Mouse (Mus musculus) gastrocnemius, adult 2 months (tissue): ENCODE measurements around the gene Gm38431. TPM values are rescaled to one million over a fixed set of nuclear protein-coding genes. Genes with fewer than 3 reads are reported as not detected.

ENCODE experiments used
- DNase-seq: peaks from one replicate; pipeline ENCODE4 v3.0.0; 2022
- H3K27ac ChIP-seq: fragments of 200-600 bp; 2 replicates; pipeline ENCODE4 v1.8.1; 2022; ENCODE audit warnings: mild to moderate bottlenecking
- H3K4me3 ChIP-seq: fragments of 200-600 bp; 2 replicates; pipeline ENCODE4 v1.8.1; 2022; ENCODE audit warnings: mild to moderate bottlenecking, moderate library complexity
- CTCF ChIP-seq: fragments of 200-600 bp; IDR thresholded peaks from 2 replicates; pipeline ENCODE4 v1.8.1; 2022; ENCODE audit warnings: antibody characterized with exemption, mild to moderate bottlenecking, moderate library complexity
- intact Hi-C: fragments of 180-260 bp; cut with DNase I; formaldehyde crosslinking; loops from one replicate; pipeline ENCODE4 v1.15.1; 2025
- total RNA-seq, 2 experiments: library from RNA; stranded (reverse); gene quantifications; 2 replicates each; pipeline ENCODE4 v1.2.3; 2021

Gm38431 gene
- total RNA-seq, 2 experiments from 2014 or later = 1.2 to 1.6 TPM

DNA sequence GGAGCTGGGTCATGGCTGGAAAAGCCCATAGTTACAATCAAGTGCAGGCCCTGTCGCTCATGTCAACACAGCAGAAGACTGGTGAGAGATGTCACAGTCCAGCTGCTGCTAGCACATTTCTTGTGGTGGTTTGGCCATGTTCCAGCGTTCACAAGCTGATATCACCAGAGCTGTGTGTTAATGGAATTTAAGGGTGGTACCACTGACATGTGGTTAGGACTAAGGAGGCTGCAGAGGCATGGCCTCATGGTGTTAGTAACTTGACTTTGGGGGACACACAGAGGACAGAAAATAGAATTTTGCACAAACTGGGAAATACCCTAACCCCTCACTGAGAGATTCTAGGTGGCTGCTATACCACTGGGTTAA is 34.4 kb upstream of the Gm38431 start:
- H3K4me3 ChIP-seq = no peak overlapping the region
- H3K27ac ChIP-seq = no peak overlapping the region
- intact Hi-C loops = no loop called here
- no peak for DNase-seq
- no peak for TF ChIP-seq CTCF

DNA sequence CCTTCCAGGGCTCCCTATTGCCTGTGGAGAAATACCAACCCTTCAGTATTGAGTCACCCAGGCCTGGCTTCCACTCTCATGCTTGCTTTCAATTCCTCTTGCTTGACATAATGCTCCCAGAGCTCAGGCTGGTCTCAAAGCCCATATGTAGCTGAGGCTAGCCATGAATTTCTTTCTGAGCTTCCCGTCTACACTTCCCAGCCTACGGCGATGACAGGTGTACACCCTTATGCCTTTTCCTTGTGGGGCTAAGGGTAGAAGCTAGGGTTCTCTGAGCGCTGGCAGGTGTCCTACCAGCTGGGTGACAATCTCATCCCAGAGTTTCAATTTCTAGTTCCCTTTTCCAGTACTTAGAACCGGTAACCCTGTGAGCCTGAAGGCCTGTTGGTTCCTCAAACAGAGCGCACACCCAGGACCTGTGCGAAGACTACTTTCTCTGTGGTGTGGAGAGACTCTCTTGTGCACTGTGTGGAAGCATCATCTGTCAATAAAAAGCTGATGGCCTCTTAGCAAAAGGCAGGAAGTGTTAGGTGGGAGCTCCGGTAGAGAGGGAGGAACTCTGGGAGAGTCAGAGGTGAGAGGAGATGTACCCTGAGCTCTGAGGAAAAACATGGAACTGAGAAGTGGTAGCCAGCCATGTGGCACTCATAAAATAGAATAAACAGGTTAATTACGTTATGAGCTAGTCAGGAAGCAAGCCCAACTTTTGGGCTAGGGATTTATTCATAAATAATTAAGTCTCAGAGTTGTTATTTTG is 33.9 kb upstream of the Gm38431 start:
- intact Hi-C loops = no loop called here
- DNase-seq = no peak
- TF ChIP-seq CTCF = no peak
- Histone ChIP-seq H3K4me3 (no peak overlapping the region), H3K27ac (no peak overlapping the region)

DNA sequence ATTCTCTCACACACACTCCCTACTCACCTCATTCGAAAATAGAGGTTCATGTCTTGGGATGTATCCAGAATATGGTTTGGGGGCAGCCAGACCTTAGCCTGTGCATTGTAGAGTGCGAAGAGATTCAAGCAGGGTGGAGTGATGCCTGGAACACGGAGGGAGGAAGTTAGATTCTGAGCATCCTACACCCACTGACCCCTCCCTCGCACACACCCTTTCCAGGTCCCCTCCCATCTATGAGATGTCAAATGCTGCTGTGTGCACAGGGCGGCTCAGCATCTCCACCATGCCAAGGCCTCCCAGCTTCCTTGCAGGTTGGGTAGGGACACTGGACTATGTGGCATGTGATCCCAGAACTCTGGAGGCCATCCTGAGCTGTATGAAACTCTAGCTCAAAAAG is 33.0 kb upstream of the Gm38431 start:
- Histone ChIP-seq H3K4me3 (no peak overlapping the region), H3K27ac (no peak overlapping the region)
- intact Hi-C loops = no loop called here
- no peak for TF ChIP-seq CTCF
- no peak for DNase-seq

DNA sequence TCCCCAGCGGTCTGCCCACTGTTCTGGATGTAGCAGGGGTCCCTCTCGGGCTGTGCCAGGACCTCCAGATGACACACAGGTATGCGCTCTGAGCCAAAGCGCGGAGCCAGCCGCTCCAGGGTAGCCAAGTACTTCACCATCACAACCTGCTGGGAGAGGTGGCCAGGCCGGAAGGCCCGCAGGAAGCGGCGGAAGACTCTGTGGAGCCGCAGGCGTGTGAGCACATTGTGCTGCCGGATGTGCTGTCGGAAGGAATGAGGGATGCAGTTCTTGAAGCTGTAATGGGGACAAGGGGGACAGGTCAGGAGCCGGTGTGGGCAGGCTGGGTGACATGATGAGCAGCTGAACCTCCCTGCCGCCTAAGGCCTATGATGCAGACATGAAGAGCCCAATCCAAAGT is 29.7 kb upstream of the Gm38431 start:
- no peak for DNase-seq

DNA sequence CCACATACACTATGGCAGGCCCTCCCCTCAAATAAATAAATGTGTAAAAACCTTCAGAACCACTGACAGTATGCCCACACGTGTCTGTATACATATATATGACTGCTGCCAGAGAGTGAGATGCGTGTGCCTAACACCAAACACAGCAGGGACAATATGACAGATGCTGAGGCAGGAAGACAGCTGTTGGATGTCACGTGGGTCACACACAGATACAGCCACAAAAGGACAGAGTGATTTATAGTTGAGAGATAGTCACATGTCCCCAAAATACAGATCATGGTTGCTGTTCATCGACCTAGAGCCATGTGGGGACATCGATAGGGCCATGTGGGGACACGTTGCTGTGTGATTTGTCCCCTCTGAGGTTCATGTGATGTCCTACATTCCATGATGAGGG is 25.3 kb upstream of the Gm38431 start:
- no peak for TF ChIP-seq CTCF
- intact Hi-C loops = no loop called here
- no peak overlapping the region for H3K27ac ChIP-seq
- no peak for DNase-seq
- no peak overlapping the region for H3K4me3 ChIP-seq

More for the DNA sequence above, 29.7 kb upstream of the Gm38431 start:
- intact Hi-C loops = no loop called here
- TF ChIP-seq CTCF = no peak
- Histone ChIP-seq H3K27ac (no peak overlapping the region), H3K4me3 (no peak overlapping the region)

DNA sequence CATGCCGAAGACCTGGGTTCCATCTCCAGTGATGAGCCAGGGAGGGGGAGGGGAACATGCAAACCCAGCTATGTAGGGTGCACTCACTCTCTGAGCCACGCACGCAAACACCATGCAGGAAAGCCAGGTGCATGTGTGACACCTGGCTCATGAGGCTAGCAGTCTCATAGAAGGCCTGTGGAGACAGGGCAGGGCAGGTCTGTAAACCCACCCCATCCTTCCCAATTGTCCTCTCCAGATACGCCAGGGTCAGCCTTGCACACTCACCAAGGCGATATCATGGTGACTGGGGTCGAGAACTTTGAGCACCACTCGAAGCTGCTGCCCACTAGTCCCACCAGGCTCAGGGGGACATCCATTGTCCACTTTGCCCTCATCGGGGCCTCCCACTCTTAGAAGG is 23.3 kb upstream of the Gm38431 start:
- no peak for TF ChIP-seq CTCF
- intact Hi-C loops = no loop called here
- Histone ChIP-seq H3K27ac (no peak overlapping the region), H3K4me3 (no peak overlapping the region)
- DNase-seq = no peak

DNA sequence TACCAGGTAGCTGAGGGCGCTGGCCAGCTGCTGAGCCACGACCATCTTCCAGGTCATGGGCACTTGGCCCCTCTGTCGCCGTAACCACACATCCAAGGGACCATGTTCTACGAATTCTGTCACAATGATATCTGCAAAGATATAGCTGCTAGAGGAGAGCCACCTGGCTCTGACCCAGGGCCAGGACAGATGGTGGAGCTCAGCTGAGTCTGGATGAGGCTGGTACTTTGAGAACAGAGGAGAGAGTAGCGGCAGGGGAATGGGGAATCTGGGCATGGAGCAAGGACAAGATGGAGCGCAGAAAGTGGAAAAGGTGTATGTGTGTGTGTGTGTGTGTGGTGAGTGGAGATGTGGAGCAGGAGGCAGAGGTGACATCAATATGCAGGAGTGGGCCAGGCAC is 22.4 kb upstream of the Gm38431 start:
- no peak for TF ChIP-seq CTCF
- H3K4me3 ChIP-seq = no peak overlapping the region
- intact Hi-C loops = no loop called here
- DNase-seq = no peak
- H3K27ac ChIP-seq = no peak overlapping the region

DNA sequence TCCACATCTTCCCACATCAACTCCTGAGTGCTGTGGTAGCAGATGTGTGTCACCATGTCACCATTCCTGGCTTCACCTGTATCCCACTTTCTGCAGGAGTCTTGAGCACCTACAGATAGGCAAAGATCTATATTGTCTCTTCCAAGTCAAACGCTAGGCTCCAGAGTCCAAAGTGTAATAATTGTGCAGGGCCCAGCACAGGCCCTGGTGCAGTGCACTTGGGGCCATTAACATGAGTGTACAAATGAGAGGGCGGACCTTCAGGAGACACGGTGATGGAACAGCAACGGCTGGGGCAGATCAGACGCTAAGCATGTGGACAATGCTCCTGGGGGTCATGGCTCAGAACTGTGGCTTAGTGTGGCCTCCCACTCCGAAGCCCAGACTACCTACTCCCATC is 22.0 kb upstream of the Gm38431 start:
- DNase-seq = no peak
- intact Hi-C loops = no loop called here
- H3K4me3 ChIP-seq = no peak overlapping the region
- TF ChIP-seq CTCF = no peak
- H3K27ac ChIP-seq = no peak overlapping the region

DNA sequence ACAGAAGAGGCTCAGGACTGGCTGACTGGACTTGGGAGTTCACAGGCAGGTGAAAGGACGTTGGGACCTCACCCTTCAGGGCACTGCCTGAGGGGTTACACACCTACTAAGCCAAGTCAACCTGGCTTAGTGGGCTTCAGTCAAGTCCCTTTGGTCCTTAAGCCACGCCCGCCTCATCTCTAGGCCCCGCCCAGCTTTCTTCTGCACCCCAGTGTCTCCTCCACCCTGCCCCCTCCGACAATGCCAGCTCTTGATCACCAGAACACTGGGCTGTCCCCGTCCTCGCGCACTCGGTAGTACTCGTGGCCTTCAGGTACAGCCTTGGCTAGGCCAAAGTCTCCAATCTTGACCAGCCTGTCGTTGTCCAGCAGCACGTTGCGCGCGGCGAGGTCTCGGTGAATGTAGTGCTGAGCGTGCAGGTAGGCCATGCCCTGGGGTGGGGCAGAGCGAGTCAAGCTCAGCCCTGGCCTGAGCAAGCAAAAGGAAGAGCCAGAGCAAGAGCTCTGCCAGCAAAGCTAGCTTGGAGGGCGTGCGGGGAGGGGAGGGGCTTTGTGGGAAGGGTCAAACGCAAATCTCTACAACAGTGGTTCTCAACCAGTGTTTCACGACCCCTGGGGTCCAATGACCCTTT is 15.9 kb upstream of the Gm38431 start:
- Histone ChIP-seq H3K4me3 (no peak overlapping the region), H3K27ac (no peak overlapping the region)
- DNase-seq = no peak
- TF ChIP-seq CTCF = no peak
- intact Hi-C loops = no loop called here

DNA sequence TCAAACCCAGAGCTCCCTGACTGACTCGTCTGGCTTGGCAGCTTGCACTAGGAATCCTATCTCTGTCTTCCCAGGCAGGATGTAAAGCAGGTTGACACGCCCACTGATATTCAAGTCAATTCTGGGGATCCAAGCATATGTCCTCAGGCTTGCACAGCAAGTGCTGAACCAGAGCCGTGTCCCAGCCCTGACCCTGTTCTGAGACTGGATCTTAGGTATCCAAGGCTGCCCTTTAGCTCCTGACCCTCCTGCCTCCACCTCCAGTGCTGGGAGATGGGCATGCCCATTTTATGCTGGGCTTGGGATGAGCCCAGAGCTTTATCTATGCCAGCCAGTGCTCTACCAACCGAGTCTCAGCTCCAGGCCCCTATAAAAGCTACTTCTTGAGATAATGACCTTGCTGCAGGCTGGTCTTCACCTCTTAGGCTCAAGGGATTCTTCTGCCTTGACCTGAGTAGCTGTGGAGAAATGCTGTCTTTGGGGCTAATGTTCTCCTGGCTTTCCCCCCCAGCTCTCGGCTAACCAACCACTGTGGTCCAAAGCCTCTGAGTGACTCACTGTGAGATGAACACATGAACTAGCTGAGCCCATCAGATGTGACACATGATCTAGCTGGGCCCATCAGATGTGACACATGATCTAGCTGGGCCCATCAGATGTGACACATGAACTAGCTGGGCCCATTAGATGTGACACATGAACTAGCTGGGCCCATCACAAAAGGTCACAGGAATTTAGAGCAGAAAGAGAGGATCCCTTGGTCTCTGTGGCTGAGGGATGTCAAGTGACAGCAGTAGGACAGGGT is 14.2 kb upstream of the Gm38431 start:
- DNase-seq = no peak
- Histone ChIP-seq H3K4me3 (no peak overlapping the region), H3K27ac (no peak overlapping the region)
- TF ChIP-seq CTCF = no peak
- intact Hi-C loops = no loop called here

DNA sequence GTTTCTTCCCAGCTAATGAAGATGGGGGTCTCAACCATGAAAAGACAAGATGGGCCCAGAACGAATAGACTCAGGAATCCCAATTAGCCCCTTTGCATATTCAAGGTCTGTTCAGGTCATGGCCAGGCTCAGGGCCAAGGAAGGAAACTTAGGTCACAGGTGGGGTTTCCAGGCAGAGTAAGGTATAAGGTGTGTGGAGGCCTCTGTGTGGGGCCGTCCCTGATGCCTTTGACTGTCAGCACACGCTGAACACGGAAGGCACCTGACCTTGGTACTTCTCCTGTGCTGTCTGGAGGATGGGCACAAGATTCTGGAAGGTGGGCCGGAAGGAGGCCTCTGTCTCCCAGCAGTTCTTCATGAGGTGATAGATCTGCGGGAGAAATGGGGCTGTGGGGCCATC is 13.0 kb upstream of the Gm38431 start:
- intact Hi-C loops = no loop called here
- no peak for TF ChIP-seq CTCF

DNA sequence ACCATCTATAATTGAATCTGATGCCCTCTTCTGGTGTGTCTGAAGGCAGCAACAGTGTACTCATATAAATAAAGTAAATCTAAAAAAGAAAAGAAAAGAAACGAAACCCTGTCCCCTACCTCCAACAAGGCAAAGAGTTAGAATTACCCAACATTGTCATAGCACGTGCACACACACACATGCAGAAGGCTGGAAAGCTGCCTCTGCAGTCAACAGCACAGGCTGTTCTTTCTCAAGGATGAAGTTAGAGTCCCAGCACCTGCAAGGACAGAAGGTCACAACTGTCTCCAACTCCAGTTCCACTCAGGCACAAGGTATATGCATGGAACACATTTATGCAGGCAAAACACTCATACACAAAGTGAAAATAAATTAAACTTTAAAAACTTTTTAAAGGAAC is 10.3 kb upstream of the Gm38431 start:
- intact Hi-C loops = no loop called here
- Histone ChIP-seq H3K4me3 (no peak overlapping the region), H3K27ac (no peak overlapping the region)
- no peak for TF ChIP-seq CTCF
- no peak for DNase-seq

More for the DNA sequence above, 13.0 kb upstream of the Gm38431 start:
- H3K27ac ChIP-seq = no peak overlapping the region
- H3K4me3 ChIP-seq = no peak overlapping the region
- DNase-seq = no peak

DNA sequence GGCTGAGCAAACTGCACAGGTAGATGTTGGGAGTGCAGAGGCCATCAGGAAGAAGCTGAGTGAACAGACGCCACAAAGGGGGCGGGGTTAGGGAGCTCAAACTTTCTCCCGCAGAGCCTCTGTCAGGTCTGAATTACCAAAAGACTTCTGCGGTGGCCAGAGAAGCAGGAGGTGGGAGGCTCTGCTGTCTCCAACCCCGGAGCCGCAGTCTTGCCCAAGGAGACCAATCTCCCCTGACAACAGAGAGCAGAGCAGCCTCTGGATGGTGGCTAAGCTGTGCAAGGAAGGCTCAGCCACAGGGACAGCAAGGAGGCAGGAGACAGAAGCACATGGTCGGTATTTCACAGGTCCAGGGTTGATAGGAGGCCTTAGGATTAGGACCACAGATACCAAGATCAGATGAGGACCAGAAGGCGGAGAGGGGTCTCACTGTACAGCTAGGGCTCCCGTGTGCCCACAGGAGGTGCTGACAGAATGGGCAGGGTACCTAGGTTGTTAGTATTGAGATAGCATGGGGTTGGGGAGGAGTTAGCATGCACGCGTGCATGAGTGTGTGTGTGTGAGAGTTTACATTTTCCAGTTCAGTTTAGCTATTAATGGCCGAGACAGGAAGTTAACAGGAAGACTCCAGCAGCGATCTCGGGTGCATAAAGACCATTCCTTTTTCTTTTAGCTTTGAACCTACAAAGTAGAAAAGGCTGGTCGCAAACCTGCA is 8.8 kb upstream of the Gm38431 start:
- TF ChIP-seq CTCF = no peak
- Histone ChIP-seq H3K4me3 (no peak overlapping the region), H3K27ac (no peak overlapping the region)
- DNase-seq = no peak
- intact Hi-C loops = no loop called here
